Mouse (Mus musculus): Measurements from ENCODE around the gene Dusp1.

The Dusp1 gene

GRCm38 (mm10) chr17:26583606-26584005 is 21.7 kb upstream of the Dusp1 start:
- DNase-seq: peak; percentile 54

GRCm38 (mm10) chr17:26583056-26583455 is 21.1 kb upstream of the Dusp1 start:
- no peak for DNase-seq

GRCm38 (mm10) chr17:26582297-26582696 is 20.4 kb upstream of the Dusp1 start:
- DNase-seq: peak; percentile 72

GRCm38 (mm10) chr17:26580873-26581401 is 19.0 kb upstream of the Dusp1 start:
- DNase-seq: no peak

GRCm38 (mm10) chr17:26579396-26579795 is 17.5 kb upstream of the Dusp1 start:
- DNase-seq: no peak

GRCm38 (mm10) chr17:26578771-26579170 is 16.8 kb upstream of the Dusp1 start:
- no peak for DNase-seq

GRCm38 (mm10) chr17:26578162-26578561 is 16.2 kb upstream of the Dusp1 start:
- no peak for DNase-seq

GRCm38 (mm10) chr17:26577309-26577708 is 15.4 kb upstream of the Dusp1 start:
- DNase-seq: peak; percentile 41

- DNase-seq: peak; percentile 77
Observed at GRCm38 (mm10) chr17:26576833-26577232, 14.9 kb upstream of the Dusp1 start.

- no peak for DNase-seq
Observed at GRCm38 (mm10) chr17:26575786-26576690, 14.1 kb upstream of the Dusp1 start.

- DNase-seq: no peak
Observed at GRCm38 (mm10) chr17:26574701-26575100, 12.8 kb upstream of the Dusp1 start.

- no peak for DNase-seq
Observed at GRCm38 (mm10) chr17:26574118-26574517, 12.2 kb upstream of the Dusp1 start.

GRCm38 (mm10) chr17:26572265-26572664 is 10.3 kb upstream of the Dusp1 start:
- DNase-seq: no peak

- DNase-seq: peak; percentile 40
Observed at GRCm38 (mm10) chr17:26571377-26571776, 9.4 kb upstream of the Dusp1 start.

GRCm38 (mm10) chr17:26570651-26571118 is 8.8 kb upstream of the Dusp1 start:
- no peak for DNase-seq

GRCm38 (mm10) chr17:26569594-26570350 is 7.8 kb upstream of the Dusp1 start:
- no peak for DNase-seq

GRCm38 (mm10) chr17:26567818-26568173 is 5.9 kb upstream of the Dusp1 start:
- no peak for DNase-seq

GRCm38 (mm10) chr17:26567142-26567817 is 5.4 kb upstream of the Dusp1 start:
- DNase-seq: no peak

GRCm38 (mm10) chr17:26564439-26564838 is 2.5 kb upstream of the Dusp1 start:
- no peak for DNase-seq

- DNase-seq: no peak
Observed at GRCm38 (mm10) chr17:26563476-26563875, 1.5 kb upstream of the Dusp1 start.

GRCm38 (mm10) chr17:26562292-26562691 is 364 bp upstream of the Dusp1 start:
- DNase-seq: no peak

- DNase-seq: peak; percentile 97
Observed at GRCm38 (mm10) chr17:26561290-26561640, 663 bp downstream of the Dusp1 start, which contains the start of gene Ergic1. Ergic1 (plus strand) TSS chr17:26561489.
